Mouse (Mus musculus) heart, embryonic 10.5 days (tissue): ENCODE data around the gene Gja3. TPM values are rescaled to one million over a fixed set of nuclear protein-coding genes. Genes with fewer than 3 reads are reported as not detected.

ENCODE experiments used
- DNase-seq: peaks from one replicate; pipeline ENCODE4 v3.0.0-alpha.2; 2017; ENCODE audit warnings: low spot score
- H3K27ac ChIP-seq: fragments of 300-500 bp; sonication (generic); 2 replicates; pipeline ENCODE4 v1.5.1; 2016; ENCODE audit warnings: mild to moderate bottlenecking
- H3K27me3 ChIP-seq: fragments of 300-500 bp; sonication (generic); 2 replicates; pipeline ENCODE4 v1.6.1; 2016; ENCODE audit warnings: mild to moderate bottlenecking; ENCODE audit not compliant: poor library complexity, insufficient read depth, severe bottlenecking
- H3K36me3 ChIP-seq: fragments of 300-500 bp; sonication (generic); 2 replicates; pipeline ENCODE4 v1.6.1; 2016; ENCODE audit warnings: mild to moderate bottlenecking, moderate library complexity
- H3K4me1 ChIP-seq: fragments of 300-500 bp; sonication (generic); 2 replicates; pipeline ENCODE4 v1.6.1; 2016; ENCODE audit warnings: mild to moderate bottlenecking
- H3K4me3 ChIP-seq: fragments of 300-500 bp; sonication (generic); 2 replicates; pipeline ENCODE4 v1.5.1; 2016; ENCODE audit warnings: mild to moderate bottlenecking, moderate library complexity
- H3K9me3 ChIP-seq: fragments of 300-500 bp; sonication (generic); 2 replicates; pipeline ENCODE4 v1.6.1; 2016; ENCODE audit warnings: mild to moderate bottlenecking, moderate library complexity
- WGBS: fragments of 180-500 bp; shearing (Covaris S2); methylation state at CpG from one replicate; pipeline ENCODE4 v1.1.7; 2016; 5-methylcytosine and 5-hydroxymethylcytosine counted together
- polyA plus RNA-seq: library from polyadenylated mRNA; unstranded; fragments of >200 nt; fragmentation: Nextera tagmentation; extraction: Ambion mirVana; gene quantifications from 2 replicates; pipeline ENCODE4 v1.2.1, GENCODE M21; 2016

Gene Gja3
- polyA plus RNA-seq: 2.5 and 4.0 TPM in 2 replicates

- DNase-seq: peak; percentile 79
- peaks cover 58% of the 10 kb centered on the region for H3K27me3 ChIP-seq
- peak within 1 kb of the TSS; percentile 74 for H3K27ac ChIP-seq
- H3K4me3 ChIP-seq: peak within 1 kb of the TSS; percentile 78
- H3K36me3 ChIP-seq: no peaks in the 10 kb centered on the region
- peaks cover 13% of the 10 kb centered on the region for H3K4me1 ChIP-seq
- H3K9me3 ChIP-seq: no peaks in the 10 kb centered on the region
- WGBS: 1% methylated on average over 79 of the region's 79 CpGs
Observed at GRCm38 (mm10) chr14:57057563-57058321, at the start of gene Gja3. Gja3 (minus strand) TSS chr14:57058100.

- WGBS: 75% methylated on average over 8 of the region's 8 CpGs
- H3K9me3 ChIP-seq: no peaks in the 10 kb centered on the region
- DNase-seq: no peak
- H3K27ac ChIP-seq: no peak overlapping the region
- no peak overlapping the region for H3K4me3 ChIP-seq
- no peaks in the 10 kb centered on the region for H3K36me3 ChIP-seq
- H3K27me3 ChIP-seq: peaks cover 78% of the 10 kb centered on the region
- H3K4me1 ChIP-seq: peaks cover 14% of the 10 kb centered on the region
Observed at GRCm38 (mm10) chr14:57107091-57107490, 49.2 kb upstream of the Gja3 start.

- Histone ChIP-seq H3K9me3 (no peaks in the 10 kb centered on the region), H3K27me3 (peaks cover 77% of the 10 kb centered on the region), H3K36me3 (no peaks in the 10 kb centered on the region), H3K4me1 (peaks cover 14% of the 10 kb centered on the region), H3K4me3 (no peak overlapping the region), H3K27ac (no peak overlapping the region)
- WGBS: 50% methylated on average over 11 of the region's 11 CpGs
- no peak for DNase-seq
Observed at GRCm38 (mm10) chr14:57105721-57106120, 47.8 kb upstream of the Gja3 start.

GRCm38 (mm10) chr14:57105111-57105510 is 47.2 kb upstream of the Gja3 start:
- Histone ChIP-seq H3K4me1 (peaks cover 14% of the 10 kb centered on the region), H3K36me3 (no peaks in the 10 kb centered on the region), H3K9me3 (no peaks in the 10 kb centered on the region), H3K27me3 (peaks cover 82% of the 10 kb centered on the region), H3K4me3 (peak overlapping the region; percentile 78), H3K27ac (no peak overlapping the region)
- 15% methylated on average over 14 of the region's 14 CpGs for WGBS
- DNase-seq: no peak

GRCm38 (mm10) chr14:57104106-57105023 is 46.5 kb upstream of the Gja3 start, which contains the start of gene Gjb2:
Gjb2 (minus strand) TSS chr14:57104702.
- no peak for DNase-seq
- Histone ChIP-seq H3K27me3 (peaks cover 87% of the 10 kb centered on the region), H3K4me1 (peaks cover 14% of the 10 kb centered on the region), H3K4me3 (peak within 1 kb of the TSS; percentile 78), H3K9me3 (no peaks in the 10 kb centered on the region), H3K36me3 (no peaks in the 10 kb centered on the region), H3K27ac (peak within 1 kb of the TSS; percentile 42; the same call in 1 of the 2 replicates)
- under 1% methylated on average over 100 of the region's 101 CpGs for WGBS

GRCm38 (mm10) chr14:57103711-57104105 is 45.8 kb upstream of the Gja3 start:
- no peaks in the 10 kb centered on the region for H3K9me3 ChIP-seq
- H3K27me3 ChIP-seq: peaks cover 87% of the 10 kb centered on the region
- no peaks in the 10 kb centered on the region for H3K36me3 ChIP-seq
- DNase-seq: no peak
- WGBS: 3% methylated on average over 22 of the region's 22 CpGs
- H3K4me1 ChIP-seq: peaks cover 14% of the 10 kb centered on the region
- peak overlapping the region; percentile 78 for H3K4me3 ChIP-seq
- H3K27ac ChIP-seq: peak overlapping the region; percentile 42; the same call in 1 of the 2 replicates

- DNase-seq: no peak
- H3K27ac ChIP-seq: no peak overlapping the region
- peaks cover 83% of the 10 kb centered on the region for H3K27me3 ChIP-seq
- 47% methylated on average over 6 of the region's 6 CpGs for WGBS
- H3K4me3 ChIP-seq: no peak overlapping the region
- H3K4me1 ChIP-seq: peaks cover 14% of the 10 kb centered on the region
- H3K36me3 ChIP-seq: no peaks in the 10 kb centered on the region
- H3K9me3 ChIP-seq: no peaks in the 10 kb centered on the region
Observed at GRCm38 (mm10) chr14:57103121-57103520, 45.2 kb upstream of the Gja3 start.

GRCm38 (mm10) chr14:57101623-57102022 is 43.7 kb upstream of the Gja3 start:
- peaks cover 68% of the 10 kb centered on the region for H3K27me3 ChIP-seq

GRCm38 (mm10) chr14:57095855-57096254 is 38.0 kb upstream of the Gja3 start:
- no peak overlapping the region for H3K4me3 ChIP-seq
- 54% methylated on average over 4 of the region's 4 CpGs for WGBS
- H3K27ac ChIP-seq: no peak overlapping the region
- 0 out of 2 replicates have a peak, but pooled peaks cover 4% of the 10 kb centered on the region for H3K4me1 ChIP-seq
- no peak for DNase-seq
- H3K36me3 ChIP-seq: no peaks in the 10 kb centered on the region
- no peaks in the 10 kb centered on the region for H3K9me3 ChIP-seq
- peaks cover 22% of the 10 kb centered on the region for H3K27me3 ChIP-seq

More at GRCm38 (mm10) chr14:57101623-57102022, 43.7 kb upstream of the Gja3 start:
- H3K27ac ChIP-seq: no peak overlapping the region
- DNase-seq: no peak
- H3K4me1 ChIP-seq: peaks cover 14% of the 10 kb centered on the region
- no peaks in the 10 kb centered on the region for H3K36me3 ChIP-seq
- 83% methylated on average over 7 of the region's 7 CpGs for WGBS
- no peaks in the 10 kb centered on the region for H3K9me3 ChIP-seq
- no peak overlapping the region for H3K4me3 ChIP-seq

GRCm38 (mm10) chr14:57093029-57093428 is 35.1 kb upstream of the Gja3 start:
- no peak overlapping the region for H3K27ac ChIP-seq
- no peak overlapping the region for H3K4me3 ChIP-seq
- 10% methylated on average over 8 of the region's 8 CpGs for WGBS
- 0 out of 2 replicates have a peak, but pooled peaks cover 9% of the 10 kb centered on the region for H3K27me3 ChIP-seq
- no peaks in the 10 kb centered on the region for H3K9me3 ChIP-seq
- 0 out of 2 replicates have a peak, but pooled peaks cover 4% of the 10 kb centered on the region for H3K4me1 ChIP-seq
- no peaks in the 10 kb centered on the region for H3K36me3 ChIP-seq
- DNase-seq: no peak

- H3K4me1 ChIP-seq: 0 out of 2 replicates have a peak, but pooled peaks cover 4% of the 10 kb centered on the region
- H3K4me3 ChIP-seq: no peak overlapping the region
- no peak overlapping the region for H3K27ac ChIP-seq
- no peaks in the 10 kb centered on the region for H3K36me3 ChIP-seq
- no peaks in the 10 kb centered on the region for H3K9me3 ChIP-seq
- no peak for DNase-seq
- 0 out of 2 replicates have a peak, but pooled peaks cover 6% of the 10 kb centered on the region for H3K27me3 ChIP-seq
- WGBS: 60% methylated on average over 2 of the region's 2 CpGs
Observed at GRCm38 (mm10) chr14:57090001-57090400, 32.1 kb upstream of the Gja3 start.

- Histone ChIP-seq H3K4me3 (no peak overlapping the region), H3K9me3 (no peaks in the 10 kb centered on the region)
- 78% methylated on average over 7 of the region's 7 CpGs for WGBS
Observed at GRCm38 (mm10) chr14:57089107-57089506, 31.2 kb upstream of the Gja3 start.

More at GRCm38 (mm10) chr14:57089107-57089506, 31.2 kb upstream of the Gja3 start:
- 0 out of 2 replicates have a peak, but pooled peaks cover 4% of the 10 kb centered on the region for H3K27me3 ChIP-seq
- no peak overlapping the region for H3K27ac ChIP-seq
- 0 out of 2 replicates have a peak, but pooled peaks cover 7% of the 10 kb centered on the region for H3K4me1 ChIP-seq
- H3K36me3 ChIP-seq: no peaks in the 10 kb centered on the region
- no peak for DNase-seq
